Mouse (Mus musculus) hindbrain, embryonic 10.5 days (tissue): Measurements from ENCODE around the gene Cpa4. TPM values are rescaled to one million over a fixed set of nuclear protein-coding genes. Genes with fewer than 3 reads are reported as not detected.

Source experiments
- DNase-seq: peaks from one replicate; pipeline ENCODE4 v3.0.0-alpha.2; 2017; ENCODE audit warnings: low spot score
- H3K27ac ChIP-seq: fragments of 300-500 bp; sonication (generic); 2 replicates; pipeline ENCODE4 v1.5.1; 2016; ENCODE audit warnings: mild to moderate bottlenecking, moderate library complexity
- H3K27me3 ChIP-seq: fragments of 300-500 bp; sonication (generic); 2 replicates; pipeline ENCODE4 v1.6.1; 2016; ENCODE audit warnings: mild to moderate bottlenecking; ENCODE audit not compliant: poor library complexity, insufficient read depth, severe bottlenecking
- H3K36me3 ChIP-seq: fragments of 300-500 bp; sonication (generic); 2 replicates; pipeline ENCODE4 v1.6.1; 2016; ENCODE audit warnings: mild to moderate bottlenecking, moderate library complexity
- H3K4me1 ChIP-seq: fragments of 300-500 bp; sonication (generic); replicated peaks from 2 replicates; pipeline ENCODE4 v1.6.1; 2016; ENCODE audit warnings: mild to moderate bottlenecking
- H3K4me3 ChIP-seq: fragments of 300-500 bp; sonication (generic); 2 replicates; pipeline ENCODE4 v1.5.1; 2016; ENCODE audit warnings: mild to moderate bottlenecking, moderate library complexity
- H3K9me3 ChIP-seq: fragments of 300-500 bp; sonication (generic); 2 replicates; pipeline ENCODE4 v1.6.1; 2016; ENCODE audit warnings: mild to moderate bottlenecking, moderate library complexity
- WGBS: fragments of 180-500 bp; shearing (Covaris S2); methylation state at CpG from one replicate; pipeline ENCODE4 v1.1.7; 2016; 5-methylcytosine and 5-hydroxymethylcytosine counted together
- polyA plus RNA-seq: library from polyadenylated mRNA; unstranded; fragments of >200 nt; fragmentation: Nextera tagmentation; extraction: Ambion mirVana; gene quantifications from 2 replicates; pipeline ENCODE4 v1.2.1, GENCODE M21; 2016

Gene Cpa4
- polyA plus RNA-seq, 1 experiment from 2014 or later: 2.5 TPM

DNA sequence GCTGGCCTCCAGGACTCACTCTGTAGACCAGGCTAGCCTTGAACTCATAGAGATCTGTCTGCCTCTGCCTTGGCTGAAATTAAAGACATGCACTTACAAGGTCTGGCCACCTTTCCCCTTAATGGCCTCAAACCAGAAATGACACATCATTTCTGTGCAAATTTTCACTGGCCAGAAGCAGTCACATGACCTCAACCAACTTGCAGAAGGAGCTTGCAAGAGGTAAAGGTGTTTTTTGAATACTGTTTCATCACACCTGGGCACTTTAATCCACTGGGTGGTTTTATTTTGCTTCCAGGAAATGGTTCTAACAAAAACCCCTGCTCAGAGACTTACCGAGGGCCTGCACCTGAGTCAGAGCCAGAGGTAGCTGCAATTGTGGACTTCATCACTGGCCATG lies 61.8 kb downstream of the Cpa4 start:
- WGBS: 91% methylated on average over 1 of the region's 1 CpGs
- Histone ChIP-seq H3K27me3 (no peaks in the 10 kb centered on the region), H3K4me1 (peaks cover 46% of the 10 kb centered on the region), H3K36me3 (no peaks in the 10 kb centered on the region), H3K27ac (peak overlapping the region; percentile 76; the same call in 1 of the 2 replicates), H3K4me3 (no peak overlapping the region), H3K9me3 (no peaks in the 10 kb centered on the region)
- no peak for DNase-seq

DNA sequence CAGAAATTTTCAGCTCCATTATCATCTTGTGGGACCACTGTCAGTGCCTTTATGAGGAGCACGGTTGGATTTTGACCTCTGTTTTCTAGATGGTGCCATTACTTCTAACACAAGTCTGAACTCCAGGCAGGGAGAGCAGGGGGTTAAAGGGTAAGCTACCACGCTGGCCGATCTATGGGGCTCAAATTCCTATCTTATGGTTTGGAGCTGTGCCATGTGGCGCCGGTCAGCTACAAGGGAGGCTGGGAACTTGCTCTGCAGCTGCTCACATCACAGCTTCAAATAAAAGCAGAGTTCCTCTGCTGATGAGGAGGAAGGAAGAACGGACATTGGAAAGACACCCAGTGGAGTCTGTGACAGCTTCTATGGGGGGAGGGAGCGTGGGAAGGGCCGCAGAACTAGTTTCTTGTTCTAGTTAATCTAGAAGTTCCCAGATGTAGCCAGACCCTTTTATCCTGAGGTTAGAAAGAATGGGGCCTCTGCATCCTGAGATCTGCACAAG lies 67.2 kb downstream of the Cpa4 start:
- 22% methylated on average over 8 of the region's 8 CpGs for WGBS
- Histone ChIP-seq H3K27ac (peak overlapping the region; percentile 92), H3K36me3 (no peaks in the 10 kb centered on the region), H3K27me3 (no peaks in the 10 kb centered on the region), H3K4me3 (no peak overlapping the region), H3K9me3 (peaks cover 8% of the 10 kb centered on the region; the same call in 1 of the 2 replicates), H3K4me1 (peaks cover 64% of the 10 kb centered on the region)
- DNase-seq: peak; percentile 70

DNA sequence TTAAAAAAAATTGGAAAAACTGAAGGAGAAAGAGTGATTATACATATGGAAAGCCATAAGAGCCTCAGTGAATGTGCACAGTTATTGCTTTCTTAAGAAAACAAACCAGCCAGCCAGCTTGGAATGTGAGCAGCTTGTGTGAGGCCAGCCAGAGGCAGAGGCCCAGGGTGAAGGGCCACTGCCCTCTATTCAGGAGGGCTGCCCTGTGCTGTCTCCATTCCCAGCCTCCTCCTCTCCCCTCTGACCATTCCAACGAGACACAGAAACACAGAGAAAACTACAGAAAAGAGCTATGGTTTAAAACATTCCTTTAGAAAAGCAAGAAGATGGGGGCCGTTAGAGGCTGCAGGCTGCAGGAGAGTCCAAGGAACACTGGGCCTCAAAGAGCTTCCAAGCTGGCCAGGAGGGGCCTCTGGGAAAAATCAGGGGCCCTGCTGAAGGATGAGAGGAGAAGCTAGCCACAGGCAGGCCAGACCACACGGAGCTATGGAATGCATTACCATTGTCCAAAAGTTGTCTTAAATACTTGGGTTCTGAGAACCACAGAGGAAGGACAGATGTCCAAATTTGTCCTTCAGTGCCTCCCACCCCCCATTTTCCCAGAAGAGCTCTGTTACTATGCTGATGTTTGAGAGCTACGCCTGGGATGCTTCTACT lies 68.1 kb downstream of the Cpa4 start:
- H3K36me3 ChIP-seq: no peaks in the 10 kb centered on the region
- peaks cover 8% of the 10 kb centered on the region; the same call in 1 of the 2 replicates for H3K9me3 ChIP-seq
- DNase-seq: peak; percentile 77
- WGBS: 11% methylated on average over 4 of the region's 4 CpGs
- H3K27me3 ChIP-seq: no peaks in the 10 kb centered on the region
- peaks cover 57% of the 10 kb centered on the region for H3K4me1 ChIP-seq
- H3K27ac ChIP-seq: peak overlapping the region; percentile 92
- H3K4me3 ChIP-seq: no peak overlapping the region

DNA sequence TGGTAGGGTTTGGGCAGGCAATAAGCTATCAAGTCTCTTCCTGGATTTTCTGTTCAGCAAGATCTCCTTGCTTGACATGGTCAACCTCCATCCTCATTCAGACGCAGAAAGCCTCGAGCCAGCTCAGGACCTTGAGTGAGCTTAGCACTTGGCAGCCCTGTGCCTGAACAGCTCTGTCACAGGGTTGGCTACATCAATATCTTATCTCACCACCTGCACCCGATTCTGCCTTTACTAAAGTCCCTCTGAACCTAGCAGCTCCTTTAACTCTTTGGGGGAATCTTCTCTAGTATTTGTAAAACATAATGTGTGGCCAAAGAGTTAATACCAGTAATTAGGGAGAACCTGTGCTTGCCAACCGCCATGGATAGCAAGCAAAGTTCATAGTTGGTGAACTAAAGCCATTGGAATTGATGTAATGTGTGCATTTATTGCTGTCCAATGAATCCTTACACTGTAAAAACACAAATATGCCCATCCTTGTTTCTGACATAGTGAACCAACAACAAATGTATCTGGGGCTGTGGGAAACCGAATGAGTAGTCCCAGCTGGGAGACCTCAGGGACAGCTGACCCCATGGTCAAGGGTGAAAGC lies 70.6 kb downstream of the Cpa4 start, which contains the start of gene Cpa1:
Gene Cpa1 (plus strand): TSS at position 545 of the 595 bp plus-strand sequence.
- no peaks in the 10 kb centered on the region for H3K36me3 ChIP-seq
- peaks cover 42% of the 10 kb centered on the region for H3K4me1 ChIP-seq
- no peaks in the 10 kb centered on the region for H3K27me3 ChIP-seq
- no peak for DNase-seq
- peaks cover 8% of the 10 kb centered on the region; the same call in 1 of the 2 replicates for H3K9me3 ChIP-seq
- peak within 1 kb of the TSS; percentile 77 for H3K27ac ChIP-seq
- 91% methylated on average over 5 of the region's 5 CpGs for WGBS
- no peak within 1 kb of the TSS for H3K4me3 ChIP-seq

Other genes starting within 250 kb of the Cpa4 start
- 74.9 and 76.1 TPM in 2 replicates for gene Zc3hc1, start 177.3 kb upstream of the Cpa4 start, polyA plus RNA-seq
- gene Klhdc10, start 166.5 kb upstream of the Cpa4 start, polyA plus RNA-seq: 26.1 and 29.2 TPM in 2 replicates
- gene Tmem209, start 58.6 kb upstream of the Cpa4 start, polyA plus RNA-seq: 38.3 and 40.3 TPM in 2 replicates
- 0.34 and 0.35 TPM in 2 replicates for gene Ssmem1, start 58.5 kb upstream of the Cpa4 start, polyA plus RNA-seq
- gene Cpa2, start 26.8 kb upstream of the Cpa4 start, polyA plus RNA-seq: 19.6 and 20.0 TPM in 2 replicates
- gene Cpa5, start 42.6 kb downstream of the Cpa4 start, polyA plus RNA-seq: 0.08 and 0.44 TPM in 2 replicates
- 0.14 and 0.16 TPM in 2 replicates for gene Cpa1, start 70.8 kb downstream of the Cpa4 start, polyA plus RNA-seq
- gene Cep41, start 125.4 kb downstream of the Cpa4 start, polyA plus RNA-seq: 16.0 and 19.0 TPM in 2 replicates
- gene Mest, start 155.2 kb downstream of the Cpa4 start, polyA plus RNA-seq: 1,257 and 1,613 TPM in 2 replicates